Mouse (Mus musculus) ZHBTc4 (cell line): ENCODE measurements around the gene Slc9a1.

Experiments used
- DNase-seq: peaks from one replicate; pipeline ENCODE4 v3.0.0-alpha.2; 2011; ENCODE audit warnings: low read depth, low spot score

Slc9a1 gene

GRCm38 (mm10) chr4:133402011-133402410 lies 32.5 kb downstream of the Slc9a1 start:
- DNase-seq: no peak

GRCm38 (mm10) chr4:133403611-133404228 lies 34.2 kb downstream of the Slc9a1 start:
- DNase-seq: no peak

- no peak for DNase-seq
Observed at GRCm38 (mm10) chr4:133404256-133404655, 34.8 kb downstream of the Slc9a1 start.

- no peak for DNase-seq
Observed at GRCm38 (mm10) chr4:133406313-133407056, 37.0 kb downstream of the Slc9a1 start.

- no peak for DNase-seq
Observed at GRCm38 (mm10) chr4:133407114-133407787, 37.7 kb downstream of the Slc9a1 start.

- DNase-seq: peak; percentile 60
Observed at GRCm38 (mm10) chr4:133408006-133408405, 38.5 kb downstream of the Slc9a1 start.

- DNase-seq: no peak
Observed at GRCm38 (mm10) chr4:133410994-133411393, 41.5 kb downstream of the Slc9a1 start.

GRCm38 (mm10) chr4:133412096-133412495 lies 42.6 kb downstream of the Slc9a1 start:
- DNase-seq: no peak

GRCm38 (mm10) chr4:133412575-133413540 lies 43.4 kb downstream of the Slc9a1 start:
- no peak for DNase-seq

GRCm38 (mm10) chr4:133413617-133414016 lies 44.1 kb downstream of the Slc9a1 start:
- DNase-seq: no peak

- DNase-seq: peak; percentile 85
Observed at GRCm38 (mm10) chr4:133414920-133415319, 45.4 kb downstream of the Slc9a1 start.

GRCm38 (mm10) chr4:133419312-133420004 lies 50.0 kb downstream of the Slc9a1 start:
- DNase-seq: peak; percentile 80

- no peak for DNase-seq
Observed at GRCm38 (mm10) chr4:133421989-133422388, 52.5 kb downstream of the Slc9a1 start.

GRCm38 (mm10) chr4:133422601-133423000 lies 53.1 kb downstream of the Slc9a1 start:
- no peak for DNase-seq

- DNase-seq: peak; percentile 76
Observed at GRCm38 (mm10) chr4:133423108-133423507, 53.6 kb downstream of the Slc9a1 start.

GRCm38 (mm10) chr4:133423691-133424090 lies 54.2 kb downstream of the Slc9a1 start:
- no peak for DNase-seq

GRCm38 (mm10) chr4:133424100-133424499 lies 54.6 kb downstream of the Slc9a1 start:
- peak; percentile 84 for DNase-seq

GRCm38 (mm10) chr4:133426141-133426540 lies 56.6 kb downstream of the Slc9a1 start:
- DNase-seq: no peak

GRCm38 (mm10) chr4:133431508-133431907 lies 62.0 kb downstream of the Slc9a1 start:
- no peak for DNase-seq

- peak; percentile 87 for DNase-seq
Observed at GRCm38 (mm10) chr4:133432560-133433171, 63.2 kb downstream of the Slc9a1 start.
